Mouse (Mus musculus) liver, embryonic 13.5 days (tissue): ENCODE measurements around the gene Eif3a. TPM values are rescaled to one million over a fixed set of nuclear protein-coding genes. Genes with fewer than 3 reads are reported as not detected.

ENCODE experiments used
- ATAC-seq: fragments of 200-750 bp; cut with Nextera tagmentation; 2 replicates; pipeline ENCODE4 v1.8.0; 2017; ENCODE audit warnings: low read depth, mild to moderate bottlenecking, moderate number of reproducible peaks, moderate library complexity
- DNase-seq: peaks from one replicate; pipeline ENCODE4 v3.0.0; 2022
- H3K27ac ChIP-seq: fragments of 300-500 bp; sonication (generic); 2 replicates; pipeline ENCODE4 v1.5.1; 2015; ENCODE audit warnings: moderate library complexity, mild to moderate bottlenecking, inconsistent platforms
- H3K27me3 ChIP-seq: fragments of 300-500 bp; sonication (generic); 2 replicates; pipeline ENCODE4 v1.6.1; 2015; ENCODE audit warnings: mild to moderate bottlenecking, inconsistent platforms
- H3K36me3 ChIP-seq: fragments of 300-500 bp; sonication (generic); 2 replicates; pipeline ENCODE4 v1.6.1; 2015; ENCODE audit warnings: mild to moderate bottlenecking, inconsistent platforms
- H3K4me1 ChIP-seq: fragments of 300-500 bp; sonication (generic); replicated peaks from 2 replicates; pipeline ENCODE4 v1.6.1; 2015; ENCODE audit warnings: inconsistent platforms
- H3K4me2 ChIP-seq: fragments of 300-500 bp; sonication (generic); 2 replicates; pipeline ENCODE4 v1.6.1; 2015; ENCODE audit warnings: inconsistent platforms, mild to moderate bottlenecking, moderate library complexity
- H3K4me3 ChIP-seq: fragments of 300-500 bp; sonication (generic); replicated peaks from 2 replicates; pipeline ENCODE4 v1.5.1; 2015; ENCODE audit warnings: mild to moderate bottlenecking, inconsistent platforms
- H3K9ac ChIP-seq: fragments of 300-500 bp; sonication (generic); 2 replicates; pipeline ENCODE4 v1.6.1; 2015; ENCODE audit warnings: mild to moderate bottlenecking, inconsistent platforms
- H3K9me3 ChIP-seq: fragments of 300-500 bp; sonication (generic); replicated peaks from 2 replicates; pipeline ENCODE4 v1.6.1; 2016; ENCODE audit warnings: inconsistent platforms
- WGBS: fragments of 180-500 bp; shearing (Covaris S2); methylation state at CpG from one replicate; pipeline ENCODE4 v1.1.7; 2015; ENCODE audit not compliant: insufficient replicate concordance; 5-methylcytosine and 5-hydroxymethylcytosine counted together
- polyA plus RNA-seq: library from polyadenylated mRNA; unstranded; fragments of >200 nt; fragmentation: Nextera tagmentation; extraction: Ambion mirVana; gene quantifications from 2 replicates; pipeline ENCODE4 v1.2.1, GENCODE M21; 2015

Gene Eif3a
- polyA plus RNA-seq, 1 experiment from 2014 or later: 109 TPM

DNA sequence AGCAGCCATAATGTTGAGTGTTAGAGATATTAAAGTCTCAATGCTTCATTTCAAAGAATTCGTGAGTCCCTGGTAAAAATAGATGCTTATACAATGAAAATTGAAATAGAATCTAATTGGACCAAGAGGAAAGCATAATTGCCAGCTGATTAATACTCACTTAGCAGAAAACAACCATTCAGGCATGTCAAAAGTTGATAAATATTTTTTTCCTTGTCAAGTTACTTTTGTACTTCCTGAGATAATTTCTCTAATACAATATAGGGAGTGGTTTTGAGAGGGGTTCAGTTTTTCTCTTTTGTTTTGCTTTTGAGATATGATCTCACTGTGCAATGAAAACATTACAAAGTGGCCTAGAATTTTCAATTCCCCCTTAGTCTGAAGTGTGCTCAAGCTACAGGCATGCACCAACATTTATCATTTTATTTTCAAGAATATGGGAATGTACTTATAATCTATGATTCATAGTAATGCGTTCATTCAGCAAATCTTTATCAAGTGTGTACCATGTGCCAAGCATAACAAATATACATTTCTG, 2.8 kb upstream of the Eif3a start:
- Histone ChIP-seq H3K4me1 (peaks cover 33% of the 10 kb centered on the region), H3K4me3 (no peak overlapping the region), H3K9ac (no peak overlapping the region), H3K27ac (no peak overlapping the region), H3K9me3 (no peaks in the 10 kb centered on the region), H3K36me3 (no peaks in the 10 kb centered on the region), H3K4me2 (no peak overlapping the region), H3K27me3 (no peaks in the 10 kb centered on the region)
- WGBS: 64% methylated on average over 2 of the region's 2 CpGs
- ATAC-seq: no peak
- no peak for DNase-seq

GRCm38 (mm10) chr19:60791164-60791563, 706 bp upstream of the Eif3a start:
- ATAC-seq: no peak
- Histone ChIP-seq H3K9me3 (no peaks in the 10 kb centered on the region), H3K27ac (peak overlapping the region; percentile 99), H3K4me2 (peak overlapping the region; percentile 95), H3K4me1 (peaks cover 44% of the 10 kb centered on the region), H3K9ac (peak overlapping the region; percentile 100), H3K27me3 (no peaks in the 10 kb centered on the region), H3K4me3 (peak overlapping the region; percentile 100), H3K36me3 (peaks cover under 1% of the 10 kb centered on the region; the same call in 1 of the 2 replicates)
- no peak for DNase-seq
- 17% methylated on average over 9 of the region's 9 CpGs for WGBS

- Histone ChIP-seq H3K27me3 (no peaks in the 10 kb centered on the region), H3K36me3 (peaks cover 4% of the 10 kb centered on the region; the same call in 1 of the 2 replicates), H3K4me1 (peaks cover 46% of the 10 kb centered on the region), H3K4me3 (peak overlapping the region; percentile 100), H3K9me3 (no peaks in the 10 kb centered on the region), H3K9ac (peak overlapping the region; percentile 100), H3K4me2 (peak overlapping the region; percentile 95), H3K27ac (peak overlapping the region; percentile 99)
- DNase-seq: peak; percentile 48
- under 1% methylated on average over 60 of the region's 60 CpGs for WGBS
- ATAC-seq: peak; percentile 68
Observed at GRCm38 (mm10) chr19:60789919-60790506, 445 bp downstream of the Eif3a start.

GRCm38 (mm10) chr19:60789452-60789851, 1.0 kb downstream of the Eif3a start:
- Histone ChIP-seq H3K36me3 (peaks cover 7% of the 10 kb centered on the region), H3K4me2 (peak overlapping the region; percentile 95), H3K27ac (peak overlapping the region; percentile 99), H3K9me3 (no peaks in the 10 kb centered on the region), H3K27me3 (no peaks in the 10 kb centered on the region), H3K4me3 (peak overlapping the region; percentile 100), H3K4me1 (peaks cover 47% of the 10 kb centered on the region), H3K9ac (peak overlapping the region; percentile 100)
- no peak for ATAC-seq
- no peak for DNase-seq
- 1% methylated on average over 7 of the region's 7 CpGs for WGBS

- no peak for ATAC-seq
- no peaks in the 10 kb centered on the region for H3K9me3 ChIP-seq
- peaks cover 16% of the 10 kb centered on the region for H3K36me3 ChIP-seq
- WGBS: 24% methylated on average over 6 of the region's 6 CpGs
- H3K4me3 ChIP-seq: peak overlapping the region; percentile 100
- H3K27ac ChIP-seq: peak overlapping the region; percentile 34; the same call in 1 of the 2 replicates
- H3K4me1 ChIP-seq: peaks cover 53% of the 10 kb centered on the region
- H3K27me3 ChIP-seq: no peaks in the 10 kb centered on the region
- no peak for DNase-seq
- peak overlapping the region; percentile 81 for H3K4me2 ChIP-seq
- peak overlapping the region; percentile 100 for H3K9ac ChIP-seq
Observed at GRCm38 (mm10) chr19:60788214-60788960, 2.1 kb downstream of the Eif3a start.

DNA sequence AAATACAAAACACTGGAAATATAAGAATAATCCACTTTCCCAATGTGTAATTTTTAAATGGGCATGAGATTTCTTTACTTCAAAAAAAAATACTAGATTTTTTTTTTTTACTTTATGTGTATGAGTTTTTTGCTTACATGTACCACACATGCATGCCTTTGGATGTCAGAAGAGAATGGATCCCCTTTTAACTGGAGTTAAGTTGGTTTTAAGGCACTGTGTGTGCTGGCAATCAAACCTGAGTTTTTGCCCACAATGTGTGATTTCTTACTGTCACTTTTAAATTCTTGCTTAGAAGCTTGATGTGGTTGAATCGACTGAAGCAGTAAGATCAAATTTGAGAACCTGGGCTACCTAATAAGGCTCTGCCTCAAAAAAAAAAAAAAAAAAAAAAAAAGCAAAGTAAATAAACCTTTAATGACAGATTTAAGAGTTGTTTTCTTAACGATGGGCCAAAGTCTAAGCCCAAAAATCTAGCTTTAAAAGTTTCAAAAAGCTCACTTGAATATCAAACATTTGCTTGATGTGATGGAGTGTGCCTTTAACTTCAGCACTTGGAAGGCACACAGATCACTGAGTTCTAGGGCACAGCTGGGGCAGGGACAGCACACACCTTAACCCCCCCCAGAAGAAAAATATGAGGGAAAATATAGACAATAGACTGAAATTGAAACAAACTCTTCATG, 2.9 kb downstream of the Eif3a start:
- Histone ChIP-seq H3K4me2 (peak overlapping the region; percentile 72), H3K27me3 (no peaks in the 10 kb centered on the region), H3K4me1 (peaks cover 58% of the 10 kb centered on the region), H3K27ac (peak overlapping the region; percentile 58; the same call in 1 of the 2 replicates), H3K4me3 (peak overlapping the region; percentile 100), H3K9ac (peak overlapping the region; percentile 100), H3K9me3 (no peaks in the 10 kb centered on the region), H3K36me3 (peaks cover 21% of the 10 kb centered on the region)
- WGBS: 41% methylated on average over 2 of the region's 2 CpGs
- DNase-seq (no peak), ATAC-seq (no peak)

DNA sequence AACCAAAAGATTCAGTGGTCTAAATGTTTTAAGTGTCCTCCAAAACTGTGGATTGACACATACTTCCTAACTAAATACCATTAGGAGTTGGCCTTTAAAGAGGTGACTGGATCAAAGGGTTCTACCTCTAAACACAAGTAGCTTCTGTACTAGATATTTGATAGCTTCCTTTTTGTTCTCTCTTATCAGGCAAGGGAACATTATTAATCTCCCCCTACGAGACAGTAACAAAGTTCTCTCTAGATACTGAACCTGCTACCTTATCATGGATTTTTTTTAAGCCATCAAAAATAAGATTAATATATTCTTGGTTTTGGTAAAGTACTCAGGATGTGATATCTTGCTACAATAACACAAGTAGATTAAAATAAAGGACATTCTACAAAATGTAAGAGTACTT, 5.7 kb downstream of the Eif3a start:
- Histone ChIP-seq H3K4me2 (no peak overlapping the region), H3K27me3 (no peaks in the 10 kb centered on the region), H3K36me3 (peaks cover 43% of the 10 kb centered on the region), H3K27ac (no peak overlapping the region), H3K4me3 (no peak overlapping the region), H3K9me3 (no peaks in the 10 kb centered on the region), H3K4me1 (peaks cover 52% of the 10 kb centered on the region), H3K9ac (peak overlapping the region; percentile 10; the same call in 1 of the 2 replicates)
- ATAC-seq: no peak
- 22% methylated on average over 1 of the region's 1 CpGs for WGBS
- DNase-seq: no peak

DNA sequence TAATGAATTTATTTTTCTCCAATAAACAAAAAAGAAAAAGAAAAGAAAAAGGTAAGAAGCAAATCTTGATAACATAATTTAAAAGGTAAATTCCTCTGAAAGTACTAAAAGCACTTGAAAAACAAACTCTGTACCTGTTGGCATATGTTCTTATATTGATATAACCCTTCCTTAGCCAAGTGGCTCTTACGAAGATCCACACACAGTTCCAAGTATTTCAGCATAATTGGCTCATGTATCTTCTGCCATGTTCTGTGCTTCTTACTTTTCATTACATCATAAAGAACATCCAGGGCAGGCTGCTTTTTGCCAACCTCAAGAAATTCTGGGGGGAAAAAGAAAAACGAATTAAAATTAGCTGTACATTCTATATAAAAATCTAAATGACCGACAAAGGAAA, 8.4 kb downstream of the Eif3a start:
- no peak overlapping the region for H3K4me2 ChIP-seq
- ATAC-seq (no peak), DNase-seq (no peak)
- H3K27ac ChIP-seq: no peak overlapping the region
- H3K36me3 ChIP-seq: peaks cover 61% of the 10 kb centered on the region
- no peak overlapping the region for H3K4me3 ChIP-seq
- peaks cover 39% of the 10 kb centered on the region for H3K4me1 ChIP-seq
- no peaks in the 10 kb centered on the region for H3K9me3 ChIP-seq
- H3K27me3 ChIP-seq: no peaks in the 10 kb centered on the region
- WGBS: 78% methylated on average over 3 of the region's 3 CpGs
- no peak overlapping the region for H3K9ac ChIP-seq

DNA sequence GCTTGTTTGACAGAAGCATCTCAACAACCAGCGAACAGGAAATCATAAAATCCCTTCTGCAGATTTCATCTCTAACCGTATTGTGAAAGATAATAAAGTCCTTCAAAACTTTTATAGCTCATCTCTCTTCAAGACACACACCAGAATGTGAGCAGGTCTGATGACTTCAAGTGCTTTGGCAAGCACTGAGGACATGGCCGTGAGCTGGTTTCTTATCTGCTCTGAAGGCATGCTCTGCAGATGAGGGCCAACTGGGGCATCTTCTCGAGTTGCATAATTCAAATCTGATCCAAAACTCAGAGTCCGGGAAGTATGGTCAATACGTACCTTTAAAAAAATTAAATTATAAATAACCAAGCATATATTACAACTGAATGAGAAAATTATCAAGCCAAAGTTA, 17.1 kb downstream of the Eif3a start:
- 75% methylated on average over 6 of the region's 6 CpGs for WGBS
- no peaks in the 10 kb centered on the region for H3K4me1 ChIP-seq
- DNase-seq (no peak), ATAC-seq (no peak)
- no peaks in the 10 kb centered on the region for H3K27me3 ChIP-seq
- no peak overlapping the region for H3K9ac ChIP-seq
- H3K27ac ChIP-seq: no peak overlapping the region
- H3K36me3 ChIP-seq: peaks cover 82% of the 10 kb centered on the region
- H3K4me3 ChIP-seq: no peak overlapping the region
- H3K9me3 ChIP-seq: no peaks in the 10 kb centered on the region
- H3K4me2 ChIP-seq: no peak overlapping the region

- Histone ChIP-seq H3K27me3 (peaks cover 35% of the 10 kb centered on the region), H3K4me2 (no peak overlapping the region), H3K4me1 (peaks cover 33% of the 10 kb centered on the region), H3K36me3 (peaks cover 37% of the 10 kb centered on the region), H3K9me3 (no peaks in the 10 kb centered on the region), H3K27ac (no peak overlapping the region), H3K9ac (no peak overlapping the region), H3K4me3 (no peak overlapping the region)
- ATAC-seq (no peak), DNase-seq (no peak)
- WGBS: 76% methylated on average over 4 of the region's 4 CpGs
Observed at GRCm38 (mm10) chr19:60758896-60759835, 31.3 kb downstream of the Eif3a start.
